In genomic region chr12:11151015-11151414, GRCm38 (mm10) we compare ENCODE assay signal across 8 mouse cellular contexts. TPM values are rescaled to one million over a fixed set of nuclear protein-coding genes. Genes with fewer than 3 reads are reported as not detected.
DNase-seq lines count a peak whose midpoint lies in the region; ATAC-seq lines count a peak whose summit lies in the region.

Kcns3 (minus strand) TSS chr12:11151056.

- H3K36me3 ChIP-seq in embryonic facial prominence, embryonic 10.5 days (replicated peaks), result no peaks in the 10 kb centered on the region
- no peaks in the 10 kb centered on the region for H3K36me3 ChIP-seq in hindbrain, embryonic 10.5 days
- no peaks in the 10 kb centered on the region for H3K36me3 ChIP-seq in midbrain, embryonic 12.5 days

- H3K27me3 ChIP-seq in embryonic facial prominence, embryonic 10.5 days (replicated peaks; ENCODE audit: low read depth, poor library complexity, severe bottlenecking), result peaks cover 58% of the 10 kb centered on the region
- H3K27me3 ChIP-seq in hindbrain, embryonic 10.5 days (ENCODE audit: insufficient read depth, poor library complexity, severe bottlenecking), result peaks cover 60% of the 10 kb centered on the region
- peaks cover 56% of the 10 kb centered on the region for H3K27me3 ChIP-seq in midbrain, embryonic 12.5 days

- peak within 1 kb of the TSS; percentile 65 for H3K4me3 ChIP-seq in embryonic facial prominence, embryonic 10.5 days
- peak within 1 kb of the TSS; percentile 67 for H3K4me3 ChIP-seq in hindbrain, embryonic 10.5 days
- peak within 1 kb of the TSS; percentile 62 for H3K4me3 ChIP-seq in midbrain, embryonic 12.5 days

- H3K4me1 ChIP-seq in embryonic facial prominence, embryonic 10.5 days, result peaks cover 20% of the 10 kb centered on the region
- peaks cover 24% of the 10 kb centered on the region for H3K4me1 ChIP-seq in hindbrain, embryonic 10.5 days (replicated peaks)
- H3K4me1 ChIP-seq in midbrain, embryonic 12.5 days, result peaks cover 14% of the 10 kb centered on the region

- whole genome bisulfite sequencing in embryonic facial prominence, embryonic 10.5 days, result 24% methylated on average over 15 of the region's 15 CpGs
- 23% methylated on average over 15 of the region's 15 CpGs for WGBS in hindbrain, embryonic 10.5 days
- WGBS in midbrain, embryonic 12.5 days, result 22% methylated on average over 15 of the region's 15 CpGs

- peak within 1 kb of the TSS; percentile 98 for H3K4me2 ChIP-seq in midbrain, embryonic 12.5 days (replicated peaks)

- H3K9ac ChIP-seq in midbrain, embryonic 12.5 days (replicated peaks), result peak within 1 kb of the TSS; percentile 52

- no peak for ATAC-seq in midbrain, embryonic 12.5 days (ENCODE audit: low FRiP score, low read depth)

- DNase-seq in kidney, postnatal 4 days, result peak; percentile 5 to 27
- no peak for DNase-seq in kidney, adult 9 months
- DNase-seq in embryonic facial prominence, embryonic 10.5 days (ENCODE audit: low spot score), result peak; percentile 15
- peak; percentile 9 for DNase-seq in hindbrain, embryonic 10.5 days (ENCODE audit: low spot score)
- no peak for DNase-seq in adrenal gland, adult 2 months
- no peak for DNase-seq in adrenal gland, adult 8-10 months
- DNase-seq in left cerebral cortex, adult 9 months (ENCODE audit: low spot score in 2 of 2), result no peak

- no peaks in the 10 kb centered on the region for H3K9me3 ChIP-seq in embryonic facial prominence, embryonic 10.5 days
- H3K9me3 ChIP-seq in hindbrain, embryonic 10.5 days, result no peaks in the 10 kb centered on the region
- H3K9me3 ChIP-seq in midbrain, embryonic 12.5 days, result no peaks in the 10 kb centered on the region

- no peak within 1 kb of the TSS; the same call in 1 of the 2 replicates for H3K27ac ChIP-seq in embryonic facial prominence, embryonic 10.5 days (replicated peaks)
- peak within 1 kb of the TSS; percentile 50 for H3K27ac ChIP-seq in hindbrain, embryonic 10.5 days
- no peak within 1 kb of the TSS for H3K27ac ChIP-seq in midbrain, embryonic 12.5 days (replicated peaks)

RNA-seq across cellular contexts. Expression of gene Kcns3, which starts in this region (rescaled TPM):
- 0.11 and 0.30 TPM in 2 replicates for polyA plus RNA-seq in embryonic facial prominence, embryonic 10.5 days (2016; fragmentation: Nextera tagmentation; extraction: Ambion mirVana)
- polyA plus RNA-seq in hindbrain, embryonic 10.5 days (2016; fragmentation: Nextera tagmentation; extraction: Ambion mirVana), result 0.39 and 0.44 TPM in 2 replicates
- polyA plus RNA-seq in midbrain, embryonic 12.5 days (2016; fragmentation: Nextera tagmentation; extraction: Ambion mirVana), result 0.38 TPM in 1 of 2 replicates, not detected in the other
- total RNA-seq in adrenal gland, adult 2 months (2021), result 1 to 10 TPM; 3.0 to 6.7 TPM
- 1.5 and 1.6 TPM in 2 replicates for polyA plus RNA-seq in adrenal gland, adult 2 months (2012; rRNA removed)
- 1 to 10 TPM; 2.6 to 7.6 (median 3.8) TPM for total RNA-seq in adrenal gland, adult 8-10 months (2022)

Comparison
In these comparisons a context has a peak if more than half of its experiments do, and no peak if none do; other contexts are left out.
1. DNase-seq: peak in kidney, postnatal 4 days (2 of 2); none in kidney, adult 9 months (single experiment), adrenal gland, adult 2 months (single experiment), adrenal gland, adult 8-10 months (single experiment) and left cerebral cortex, adult 9 months (0 of 2).
2. Peak in DNase-seq and H3K4me3 ChIP-seq in embryonic facial prominence, embryonic 10.5 days; RNA of the gene not detected or under 1 TPM.
3. Peak in DNase-seq, H3K4me3 ChIP-seq and H3K27ac ChIP-seq in hindbrain, embryonic 10.5 days; RNA of the gene not detected or under 1 TPM.
4. Peak in every context shown above with its lines, with median percentiles within 50 percentile points of each other: H3K4me3 ChIP-seq.